22 mouse cellular contexts compared by ENCODE assay signal in genomic region chrX:169386640-169387039, GRCm38 (mm10).
"Had no signal": no experiment of that assay in that cellular context is flagged by ENCODE, and none has a peak within 500 bp of the region (broad histone marks: within the 10 kb centered on the region; RNA-seq: fewer than 3 reads in every experiment).

No protein-coding gene starts in this region.

- H3K4me3 ChIP-seq: kidney, embryonic 15.5 days; left cerebral cortex, adult 2 months; limb, embryonic 13.5 days; midbrain, embryonic 10.5 days; midbrain, embryonic 13.5 days; myocyte; neural tube, embryonic 13.5 days had no signal

- H3K27me3 ChIP-seq: limb, embryonic 13.5 days had no signal

- H3K4me1 ChIP-seq: kidney, embryonic 15.5 days; limb, embryonic 13.5 days; midbrain, embryonic 10.5 days; midbrain, embryonic 13.5 days; neural tube, embryonic 13.5 days had no signal

- H3K27ac ChIP-seq: kidney, embryonic 15.5 days; left cerebral cortex, adult 2 months; limb, embryonic 13.5 days; liver, embryonic 14.5 days; macrophage; midbrain, embryonic 10.5 days; midbrain, embryonic 13.5 days; neural tube, embryonic 13.5 days; stomach, postnatal 0 days had no signal

- ATAC-seq: liver, postnatal 0 days; lung, postnatal 0 days; midbrain, embryonic 13.5 days; midbrain, embryonic 16.5 days had no signal

- H3K9ac ChIP-seq: kidney, embryonic 15.5 days; limb, embryonic 13.5 days; liver, embryonic 14.5 days; liver, postnatal 0 days; lung, embryonic 14.5 days; midbrain, embryonic 13.5 days; neural tube, embryonic 13.5 days had no signal

- H3K36me3 ChIP-seq: kidney, embryonic 15.5 days; limb, embryonic 13.5 days; midbrain, embryonic 10.5 days; midbrain, embryonic 13.5 days; neural tube, embryonic 13.5 days had no signal

- H3K4me2 ChIP-seq: kidney, embryonic 15.5 days; limb, embryonic 13.5 days; liver, embryonic 11.5 days; lung, embryonic 14.5 days; midbrain, embryonic 13.5 days; neural tube, embryonic 13.5 days had no signal

- DNase-seq: kidney, adult 11 months; kidney, adult 8-10 months; kidney, postnatal 10 days; kidney, postnatal 36 days; layer of hippocampus, postnatal 36 days; left cerebral cortex, postnatal 4 days; liver, postnatal 0 days; thymus, postnatal 25 days had no signal

- H3K9me3 ChIP-seq: kidney, embryonic 15.5 days; limb, embryonic 13.5 days; midbrain, embryonic 10.5 days; midbrain, embryonic 13.5 days; neural tube, embryonic 13.5 days had no signal
